Mouse (Mus musculus) liver, postnatal 0 days (tissue): ENCODE data around the gene Lekr1. TPM values are rescaled to one million over a fixed set of nuclear protein-coding genes. Genes with fewer than 3 reads are reported as not detected.

ENCODE experiments used
- ATAC-seq: fragments of 200-750 bp; cut with Nextera tagmentation; 2 replicates; pipeline ENCODE4 v1.8.0; 2017; ENCODE audit warnings: mild to moderate bottlenecking, moderate library complexity
- DNase-seq: peaks from one replicate; pipeline ENCODE4 v3.0.0-alpha.2; 2016
- H3K27ac ChIP-seq: fragments of 300-500 bp; sonication (generic); 2 replicates; pipeline ENCODE4 v1.5.1; 2014; ENCODE audit warnings: antibody characterized with exemption, moderate library complexity, mild to moderate bottlenecking, low read depth
- H3K27me3 ChIP-seq: fragments of 300-500 bp; sonication (generic); 2 replicates; pipeline ENCODE4 v1.6.1; 2014; ENCODE audit warnings: low read length, control low read depth, mixed read lengths; ENCODE audit not compliant: insufficient read depth
- H3K36me3 ChIP-seq: fragments of 300-500 bp; sonication (generic); replicated peaks from 2 replicates; pipeline ENCODE4 v1.6.1; 2014; ENCODE audit warnings: mild to moderate bottlenecking, control low read depth, low read length, moderate library complexity, mixed read lengths; ENCODE audit not compliant: insufficient read depth
- H3K4me1 ChIP-seq: fragments of 300-500 bp; sonication (generic); 2 replicates; pipeline ENCODE4 v1.6.1; 2014; ENCODE audit warnings: antibody characterized with exemption, mild to moderate bottlenecking, control low read depth; ENCODE audit not compliant: insufficient read depth
- H3K4me2 ChIP-seq: fragments of 300-500 bp; sonication (generic); 2 replicates; pipeline ENCODE4 v1.6.1; 2014; ENCODE audit warnings: low read depth, mild to moderate bottlenecking, low read length, moderate library complexity, mixed read lengths
- H3K4me3 ChIP-seq: fragments of 300-500 bp; sonication (generic); 2 replicates; pipeline ENCODE4 v1.5.1; 2014; ENCODE audit warnings: low read depth, low read length
- H3K9ac ChIP-seq: fragments of 300-500 bp; sonication (generic); replicated peaks from 2 replicates; pipeline ENCODE4 v1.6.1; 2014; ENCODE audit warnings: mild to moderate bottlenecking, moderate library complexity
- H3K9me3 ChIP-seq: fragments of 300-500 bp; sonication (generic); 2 replicates; pipeline ENCODE4 v1.6.1; 2016; ENCODE audit warnings: mild to moderate bottlenecking, control low read depth, low read length, mixed read lengths
- CTCF ChIP-seq: sonication (generic); IDR thresholded peaks from 2 replicates; pipeline ENCODE4 v1.5.1; 2016; ENCODE audit warnings: antibody characterized with exemption, low read depth
- EP300 ChIP-seq: IDR thresholded peaks from 2 replicates; pipeline ENCODE4 v1.6.1; 2016; ENCODE audit warnings: antibody characterized with exemption, low read depth, mild to moderate bottlenecking
- WGBS: fragments of 180-500 bp; shearing (Covaris S2); extraction: QIAGEN DNeasy Blood & Tissue Kit; methylation state at CpG from one replicate; pipeline ENCODE4 v1.1.7; 2014; ENCODE audit not compliant: insufficient replicate concordance; 5-methylcytosine and 5-hydroxymethylcytosine counted together
- polyA plus RNA-seq: library from polyadenylated mRNA; unstranded; fragments of >200 nt; fragmentation: Nextera tagmentation; extraction: Ambion mirVana; gene quantifications from 2 replicates; pipeline ENCODE4 v1.2.1, GENCODE M21; 2015

Lekr1 gene
- polyA plus RNA-seq, 1 experiment from 2014 or later = 1.0 TPM

- WGBS = 73% methylated on average over 10 of the region's 10 CpGs
- TF ChIP-seq EP300 = no peak
- no peak for TF ChIP-seq CTCF
- no peaks in the 10 kb centered on the region for H3K4me1 ChIP-seq
- ATAC-seq (no peak), DNase-seq (no peak)
- H3K9me3 ChIP-seq = no peaks in the 10 kb centered on the region
- no peak overlapping the region for H3K4me2 ChIP-seq
- H3K9ac ChIP-seq = no peak overlapping the region
- H3K4me3 ChIP-seq = no peak overlapping the region
- no peaks in the 10 kb centered on the region for H3K27me3 ChIP-seq
- H3K27ac ChIP-seq = no peak overlapping the region
- no peaks in the 10 kb centered on the region for H3K36me3 ChIP-seq
Observed at GRCm38 (mm10) chr3:65816012-65816411, 150.0 kb downstream of the Lekr1 start.

- H3K4me1 ChIP-seq = no peaks in the 10 kb centered on the region
- no peak overlapping the region for H3K9ac ChIP-seq
- WGBS = 43% methylated on average over 4 of the region's 4 CpGs
- TF ChIP-seq EP300 (no peak), CTCF (no peak)
- no peaks in the 10 kb centered on the region for H3K9me3 ChIP-seq
- ATAC-seq = no peak
- no peak overlapping the region for H3K4me2 ChIP-seq
- no peaks in the 10 kb centered on the region for H3K36me3 ChIP-seq
- no peak overlapping the region for H3K27ac ChIP-seq
- no peaks in the 10 kb centered on the region for H3K27me3 ChIP-seq
- H3K4me3 ChIP-seq = no peak overlapping the region
- no peak for DNase-seq
Observed at GRCm38 (mm10) chr3:65818597-65818996, 152.6 kb downstream of the Lekr1 start.

GRCm38 (mm10) chr3:65819841-65820240 lies 153.8 kb downstream of the Lekr1 start:
- Histone ChIP-seq H3K36me3 (no peaks in the 10 kb centered on the region), H3K27ac (no peak overlapping the region), H3K9ac (no peak overlapping the region), H3K27me3 (no peaks in the 10 kb centered on the region), H3K4me3 (no peak overlapping the region), H3K9me3 (no peaks in the 10 kb centered on the region), H3K4me2 (no peak overlapping the region), H3K4me1 (no peaks in the 10 kb centered on the region)
- TF ChIP-seq CTCF = no peak
- TF ChIP-seq EP300 = no peak
- no peak for ATAC-seq
- WGBS = 30% methylated on average over 6 of the region's 6 CpGs
- no peak for DNase-seq

GRCm38 (mm10) chr3:65824886-65825285 lies 158.9 kb downstream of the Lekr1 start:
- H3K36me3 ChIP-seq = no peaks in the 10 kb centered on the region
- no peak overlapping the region for H3K4me3 ChIP-seq
- DNase-seq (no peak), ATAC-seq (no peak)
- TF ChIP-seq EP300 (no peak), CTCF (no peak)
- no peak overlapping the region for H3K9ac ChIP-seq
- no peaks in the 10 kb centered on the region for H3K9me3 ChIP-seq
- no peaks in the 10 kb centered on the region for H3K27me3 ChIP-seq
- no peaks in the 10 kb centered on the region for H3K4me1 ChIP-seq
- H3K4me2 ChIP-seq = no peak overlapping the region
- 63% methylated on average over 3 of the region's 3 CpGs for WGBS
- H3K27ac ChIP-seq = no peak overlapping the region

- 82% methylated on average over 6 of the region's 6 CpGs for WGBS
- no peak for DNase-seq
Observed at GRCm38 (mm10) chr3:65826716-65827115, 160.7 kb downstream of the Lekr1 start.

GRCm38 (mm10) chr3:65827400-65827799 lies 161.4 kb downstream of the Lekr1 start:
- TF ChIP-seq EP300 (no peak), CTCF (no peak)
- 76% methylated on average over 5 of the region's 5 CpGs for WGBS
- Histone ChIP-seq H3K9ac (no peak overlapping the region), H3K9me3 (no peaks in the 10 kb centered on the region), H3K4me2 (no peak overlapping the region), H3K4me1 (no peaks in the 10 kb centered on the region), H3K4me3 (no peak overlapping the region), H3K27me3 (no peaks in the 10 kb centered on the region), H3K27ac (no peak overlapping the region), H3K36me3 (no peaks in the 10 kb centered on the region)
- DNase-seq (no peak), ATAC-seq (no peak)

More at GRCm38 (mm10) chr3:65826716-65827115, 160.7 kb downstream of the Lekr1 start:
- Histone ChIP-seq H3K4me2 (no peak overlapping the region), H3K9ac (no peak overlapping the region), H3K4me3 (no peak overlapping the region), H3K27me3 (no peaks in the 10 kb centered on the region), H3K9me3 (no peaks in the 10 kb centered on the region), H3K27ac (no peak overlapping the region), H3K36me3 (no peaks in the 10 kb centered on the region), H3K4me1 (no peaks in the 10 kb centered on the region)
- ATAC-seq = no peak
- no peak for TF ChIP-seq CTCF
- TF ChIP-seq EP300 = no peak

GRCm38 (mm10) chr3:65828020-65828419 lies 162.0 kb downstream of the Lekr1 start:
- Histone ChIP-seq H3K4me1 (no peaks in the 10 kb centered on the region), H3K36me3 (no peaks in the 10 kb centered on the region), H3K27me3 (no peaks in the 10 kb centered on the region), H3K9me3 (no peaks in the 10 kb centered on the region), H3K27ac (no peak overlapping the region), H3K4me2 (no peak overlapping the region), H3K9ac (no peak overlapping the region), H3K4me3 (no peak overlapping the region)
- 35% methylated on average over 3 of the region's 3 CpGs for WGBS
- ATAC-seq (no peak), DNase-seq (no peak)
- TF ChIP-seq CTCF (no peak), EP300 (no peak)
